Mouse (Mus musculus): ENCODE measurements around the gene Ankrd13b.

DNA sequence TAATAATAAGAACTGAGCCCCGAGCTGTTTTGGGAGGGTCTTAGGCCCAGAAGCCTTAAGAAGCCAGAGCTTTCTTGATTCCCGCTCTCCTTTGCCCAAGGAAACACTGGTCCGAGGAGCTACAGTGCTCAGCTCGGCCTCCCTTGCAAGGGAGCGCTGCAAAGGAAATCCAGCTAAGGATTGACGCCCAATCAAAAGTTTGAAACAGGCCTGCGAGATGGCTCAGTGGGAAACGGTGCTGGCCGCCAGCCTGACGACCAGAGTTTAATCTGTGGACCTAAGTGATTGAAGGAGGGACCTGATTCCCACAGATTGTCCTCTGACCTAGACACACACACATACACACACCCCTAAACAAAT is 24.3 kb upstream of the Ankrd13b start:
- TF ChIP-seq CTCF (IDR thresholded peaks at IDR 0.05; ENCODE audit: borderline replicate concordance, extremely low read depth, insufficient read depth, insufficient read length) (no peak), POLR2A (IDR thresholded peaks at IDR 0.05; ENCODE audit: borderline replicate concordance, extremely low read depth, insufficient read depth, insufficient read length, poor library complexity, severe bottlenecking) (no peak)
